Mouse (Mus musculus): Measurements from ENCODE around the gene Vwa1. TPM values are rescaled to one million over a fixed set of nuclear protein-coding genes. Genes with fewer than 3 reads are reported as not detected.
A peak's percentile ranks its signal among the peaks of the same experiment; 100 is the strongest.

Vwa1 gene
- polyA plus RNA-seq, 1 experiment = 0.41 TPM

DNA sequence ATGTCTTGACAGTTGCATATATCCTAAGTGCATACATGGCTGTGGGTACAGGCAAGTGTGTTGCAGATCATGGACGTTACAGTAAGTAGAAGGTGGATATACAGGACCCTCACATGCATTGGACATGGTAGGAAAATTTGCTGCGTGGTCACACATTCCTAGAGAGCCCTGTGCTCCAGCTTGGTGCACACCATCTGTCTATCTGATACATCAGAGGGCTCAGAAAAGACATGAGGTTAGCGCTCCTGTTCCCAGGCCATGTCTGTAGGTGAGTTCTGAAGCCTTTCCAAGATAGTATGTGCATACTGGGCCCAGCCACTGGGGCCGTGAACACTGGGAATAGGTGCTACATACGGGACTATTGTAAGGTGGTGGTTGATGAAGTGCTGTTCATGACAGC is 38.1 kb downstream of the Vwa1 start:
- no peaks in the 10 kb centered on the region for H3K9me3 ChIP-seq
- peak overlapping the region; percentile 11 for H3K4me3 ChIP-seq (replicated peaks)
- peaks cover 83% of the 10 kb centered on the region for H3K36me3 ChIP-seq (replicated peaks; ENCODE audit: low read length)
- no peaks in the 10 kb centered on the region for H3K27me3 ChIP-seq (replicated peaks)
- no peak for TF ChIP-seq GATA1 (IDR thresholded peaks at IDR 0.05; ENCODE audit: borderline replicate concordance, low read length)
- no peak for TF ChIP-seq FLI1 (IDR thresholded peaks at IDR 0.05; ENCODE audit: low read length)
- peaks cover 58% of the 10 kb centered on the region for H3K4me1 ChIP-seq

- Histone ChIP-seq H3K27me3 (replicated peaks) (no peaks in the 10 kb centered on the region), H3K9me3 (no peaks in the 10 kb centered on the region), H3K4me3 (replicated peaks) (peak overlapping the region; percentile 97), H3K4me1 (peaks cover 64% of the 10 kb centered on the region), H3K36me3 (replicated peaks; ENCODE audit: low read length) (peaks cover 83% of the 10 kb centered on the region)
- TF ChIP-seq GATA1 (IDR thresholded peaks at IDR 0.05; ENCODE audit: borderline replicate concordance, low read length) (no peak), FLI1 (IDR thresholded peaks at IDR 0.05; ENCODE audit: low read length) (no peak)
Observed at GRCm38 (mm10) chr4:155735788-155736187, 38.7 kb downstream of the Vwa1 start.

GRCm38 (mm10) chr4:155734951-155735702 is 39.4 kb downstream of the Vwa1 start:
- Histone ChIP-seq H3K27me3 (replicated peaks) (no peaks in the 10 kb centered on the region), H3K36me3 (replicated peaks; ENCODE audit: low read length) (peaks cover 83% of the 10 kb centered on the region), H3K4me1 (peaks cover 66% of the 10 kb centered on the region), H3K4me3 (replicated peaks) (peak overlapping the region; percentile 97), H3K9me3 (no peaks in the 10 kb centered on the region)
- TF ChIP-seq FLI1 (IDR thresholded peaks at IDR 0.05; ENCODE audit: low read length) = no peak
- no peak for TF ChIP-seq GATA1 (IDR thresholded peaks at IDR 0.05; ENCODE audit: borderline replicate concordance, low read length)

- Histone ChIP-seq H3K9me3 (no peaks in the 10 kb centered on the region), H3K36me3 (replicated peaks; ENCODE audit: low read length) (peaks cover 83% of the 10 kb centered on the region), H3K4me1 (peaks cover 66% of the 10 kb centered on the region), H3K27me3 (replicated peaks) (no peaks in the 10 kb centered on the region), H3K4me3 (replicated peaks) (peak within 1 kb of the TSS; percentile 97)
- TF ChIP-seq GATA1 (IDR thresholded peaks at IDR 0.05; ENCODE audit: borderline replicate concordance, low read length) (no peak), FLI1 (IDR thresholded peaks at IDR 0.05; ENCODE audit: low read length) (no peak)
Observed at GRCm38 (mm10) chr4:155734350-155734941, 40.1 kb downstream of the Vwa1 start, which contains the start of gene Tmem240. TSS of gene Tmem240 (plus strand) at chr4:155734800.

DNA sequence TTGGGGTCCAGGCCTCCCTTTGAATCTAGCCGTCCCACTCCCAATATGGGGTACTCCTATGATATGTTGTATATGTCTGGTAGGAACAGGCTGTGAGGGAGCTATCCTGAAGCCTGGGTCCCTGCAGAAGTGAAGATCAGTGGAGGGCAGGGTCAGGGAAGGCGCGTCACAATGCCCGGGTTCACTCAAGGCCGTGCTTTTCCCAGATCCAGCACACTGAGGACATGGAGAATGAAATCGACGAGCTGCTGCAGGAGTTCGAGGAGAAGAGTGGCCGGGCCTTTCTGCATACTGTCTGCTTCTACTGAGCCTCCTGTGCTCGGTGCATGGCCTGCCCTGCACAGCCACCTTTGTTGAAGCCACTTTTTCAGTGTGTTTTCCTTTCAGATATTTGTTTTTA is 41.2 kb downstream of the Vwa1 start:
- H3K4me1 ChIP-seq = peaks cover 63% of the 10 kb centered on the region
- peak overlapping the region; percentile 38 for H3K4me3 ChIP-seq (replicated peaks)
- no peaks in the 10 kb centered on the region for H3K9me3 ChIP-seq
- peaks cover 84% of the 10 kb centered on the region for H3K36me3 ChIP-seq (replicated peaks; ENCODE audit: low read length)
- H3K27me3 ChIP-seq (replicated peaks) = no peaks in the 10 kb centered on the region
- TF ChIP-seq FLI1 (IDR thresholded peaks at IDR 0.05; ENCODE audit: low read length) = no peak
- no peak for TF ChIP-seq GATA1 (IDR thresholded peaks at IDR 0.05; ENCODE audit: borderline replicate concordance, low read length)

- Histone ChIP-seq H3K9me3 (no peaks in the 10 kb centered on the region), H3K36me3 (replicated peaks; ENCODE audit: low read length) (peaks cover 93% of the 10 kb centered on the region), H3K4me3 (replicated peaks) (no peak overlapping the region), H3K4me1 (peaks cover 56% of the 10 kb centered on the region), H3K27me3 (replicated peaks) (no peaks in the 10 kb centered on the region)
- no peak for TF ChIP-seq FLI1 (IDR thresholded peaks at IDR 0.05; ENCODE audit: low read length)
- TF ChIP-seq GATA1 (IDR thresholded peaks at IDR 0.05; ENCODE audit: borderline replicate concordance, low read length) = no peak
Observed at GRCm38 (mm10) chr4:155727993-155728392, 46.5 kb downstream of the Vwa1 start.

DNA sequence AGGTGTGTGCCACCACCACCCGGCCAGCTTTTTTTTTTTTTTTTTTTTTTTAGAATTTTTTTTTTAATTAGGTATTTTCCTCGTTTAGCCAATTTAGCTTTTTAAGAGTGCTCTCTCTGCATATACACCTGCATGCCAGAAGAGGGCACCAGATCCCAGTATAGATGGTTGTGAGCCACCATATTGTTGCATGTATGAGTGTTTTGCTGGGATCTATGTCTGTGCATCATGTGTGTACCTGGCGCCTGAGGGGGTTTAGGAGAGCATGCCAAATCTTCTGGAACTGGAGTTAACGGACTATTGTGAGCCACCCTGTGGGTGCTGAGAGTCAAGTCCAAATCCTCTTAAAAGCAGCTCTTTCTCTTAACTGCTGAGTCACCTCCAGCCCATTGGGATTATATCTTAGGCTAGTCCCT is 52.8 kb downstream of the Vwa1 start:
- Histone ChIP-seq H3K9me3 (no peaks in the 10 kb centered on the region), H3K36me3 (replicated peaks; ENCODE audit: low read length) (peaks cover 84% of the 10 kb centered on the region), H3K4me3 (replicated peaks) (no peak overlapping the region), H3K4me1 (peaks cover 41% of the 10 kb centered on the region), H3K27me3 (replicated peaks) (no peaks in the 10 kb centered on the region)
- TF ChIP-seq GATA1 (IDR thresholded peaks at IDR 0.05; ENCODE audit: borderline replicate concordance, low read length) = no peak
- TF ChIP-seq FLI1 (IDR thresholded peaks at IDR 0.05; ENCODE audit: low read length) = no peak

Other genes with a start within 250 kb of the Vwa1 start
- 38.7 and 54.4 TPM in 2 replicates for gene Nadk, start 212.3 kb downstream of the Vwa1 start, polyA plus RNA-seq (2012; ENCODE audit: insufficient read depth, low replicate concordance)
- gene Slc35e2, start 173.3 kb downstream of the Vwa1 start, polyA plus RNA-seq (2012; ENCODE audit: insufficient read depth, low replicate concordance) = 0.17 and 0.60 TPM in 2 replicates
- 9.7 and 77.3 TPM in 2 replicates for gene Cdk11b, start 149.8 kb downstream of the Vwa1 start, polyA plus RNA-seq (2012; ENCODE audit: insufficient read depth, low replicate concordance)
- not detected in 2 replicates for gene Gm10563, start 129.3 kb downstream of the Vwa1 start, polyA plus RNA-seq (2012; ENCODE audit: insufficient read depth, low replicate concordance)
- gene Mmp23, start 121.3 kb downstream of the Vwa1 start, polyA plus RNA-seq (2012; ENCODE audit: insufficient read depth, low replicate concordance) = 3.7 TPM in 1 of 2 replicates, not detected in the other
- 45.2 and 94.9 TPM in 2 replicates for gene Mib2, start 105.5 kb downstream of the Vwa1 start, polyA plus RNA-seq (2012; ENCODE audit: insufficient read depth, low replicate concordance)
- gene Fndc10, start 80.4 kb downstream of the Vwa1 start, polyA plus RNA-seq (2012; ENCODE audit: insufficient read depth, low replicate concordance) = 0.44 and 4.7 TPM in 2 replicates
- gene Ssu72, start 69.9 kb downstream of the Vwa1 start, polyA plus RNA-seq (2012; ENCODE audit: insufficient read depth, low replicate concordance) = 37.1 and 112 TPM in 2 replicates
- 1.2 and 3.2 TPM in 2 replicates for gene Tmem240, start 39.9 kb downstream of the Vwa1 start, polyA plus RNA-seq (2012; ENCODE audit: insufficient read depth, low replicate concordance)
- 11.3 and 20.5 TPM in 2 replicates for gene Atad3a, start 13.6 kb downstream of the Vwa1 start, polyA plus RNA-seq (2012; ENCODE audit: insufficient read depth, low replicate concordance)
- gene Tmem88b, start 11.2 kb upstream of the Vwa1 start, polyA plus RNA-seq (2012; ENCODE audit: insufficient read depth, low replicate concordance) = 0.04 TPM in 1 of 2 replicates, not detected in the other
- not detected in 2 replicates for gene Ankrd65, start 15.7 kb upstream of the Vwa1 start, polyA plus RNA-seq (2012; ENCODE audit: insufficient read depth, low replicate concordance)
- gene Mrpl20, start 28.2 kb upstream of the Vwa1 start, polyA plus RNA-seq (2012; ENCODE audit: insufficient read depth, low replicate concordance) = 10.2 and 29.9 TPM in 2 replicates
- 8.4 and 15.4 TPM in 2 replicates for gene Ccnl2, start 37.8 kb upstream of the Vwa1 start, polyA plus RNA-seq (2012; ENCODE audit: insufficient read depth, low replicate concordance)
- gene Aurkaip1, start 56.6 kb upstream of the Vwa1 start, polyA plus RNA-seq (2012; ENCODE audit: insufficient read depth, low replicate concordance) = 60.6 and 341 TPM in 2 replicates
- gene Mxra8, start 65.0 kb upstream of the Vwa1 start, polyA plus RNA-seq (2012; ENCODE audit: insufficient read depth, low replicate concordance) = 0.13 TPM in 1 of 2 replicates, not detected in the other
- 29.5 and 68.0 TPM in 2 replicates for gene Dvl1, start 72.7 kb upstream of the Vwa1 start, polyA plus RNA-seq (2012; ENCODE audit: insufficient read depth, low replicate concordance)
- 0.22 and 1.7 TPM in 2 replicates for gene Tas1r3, start 88.7 kb upstream of the Vwa1 start, polyA plus RNA-seq (2012; ENCODE audit: insufficient read depth, low replicate concordance)
- gene Cptp, start 94.7 kb upstream of the Vwa1 start, polyA plus RNA-seq (2012; ENCODE audit: insufficient read depth, low replicate concordance) = 1.5 and 3.5 TPM in 2 replicates
- 12.5 and 14.1 TPM in 2 replicates for gene Ints11, start 94.8 kb upstream of the Vwa1 start, polyA plus RNA-seq (2012; ENCODE audit: insufficient read depth, low replicate concordance)
- gene Pusl1, start 117.1 kb upstream of the Vwa1 start, polyA plus RNA-seq (2012; ENCODE audit: insufficient read depth, low replicate concordance) = 99.4 and 450 TPM in 2 replicates
- gene Acap3, start 117.1 kb upstream of the Vwa1 start, polyA plus RNA-seq (2012; ENCODE audit: insufficient read depth, low replicate concordance) = 33.2 and 58.6 TPM in 2 replicates
- gene Ube2j2, start 169.1 kb upstream of the Vwa1 start, polyA plus RNA-seq (2012; ENCODE audit: insufficient read depth, low replicate concordance) = 90.8 and 106 TPM in 2 replicates
- gene C1qtnf12, start 187.6 kb upstream of the Vwa1 start, polyA plus RNA-seq (2012; ENCODE audit: insufficient read depth, low replicate concordance) = 30.2 and 64.1 TPM in 2 replicates
- 3.3 and 5.3 TPM in 2 replicates for gene B3galt6, start 218.0 kb upstream of the Vwa1 start, polyA plus RNA-seq (2012; ENCODE audit: insufficient read depth, low replicate concordance)
- 29.6 and 45.2 TPM in 2 replicates for gene Sdf4, start 218.2 kb upstream of the Vwa1 start, polyA plus RNA-seq (2012; ENCODE audit: insufficient read depth, low replicate concordance)
- gene Tnfrsf4, start 239.1 kb upstream of the Vwa1 start, polyA plus RNA-seq (2012; ENCODE audit: insufficient read depth, low replicate concordance) = 2.3 and 9.4 TPM in 2 replicates